Mouse (Mus musculus): ENCODE data around the gene Ssh1.

Ssh1 gene

GRCm38 (mm10) chr5:113992339-113992831 lies 1.3 kb downstream of the Ssh1 start:
- peak; percentile 59 for DNase-seq (ENCODE audit: low spot score)

- DNase-seq (ENCODE audit: low spot score): no peak
Measured at GRCm38 (mm10) chr5:113991141-113991540, 2.6 kb downstream of the Ssh1 start.

- DNase-seq (ENCODE audit: low spot score): peak; percentile 44
Measured at GRCm38 (mm10) chr5:113990593-113990992, 3.1 kb downstream of the Ssh1 start.

- DNase-seq (ENCODE audit: low spot score): no peak
Measured at GRCm38 (mm10) chr5:113989437-113990024, 4.2 kb downstream of the Ssh1 start.

GRCm38 (mm10) chr5:113986182-113986961 lies 7.3 kb downstream of the Ssh1 start:
- DNase-seq (ENCODE audit: low spot score): peak; percentile 76

GRCm38 (mm10) chr5:113985737-113986136 lies 8.0 kb downstream of the Ssh1 start:
- DNase-seq (ENCODE audit: low spot score): no peak

- no peak for DNase-seq (ENCODE audit: low spot score)
Measured at GRCm38 (mm10) chr5:113984025-113984740, 9.5 kb downstream of the Ssh1 start.

GRCm38 (mm10) chr5:113983541-113983940 lies 10.2 kb downstream of the Ssh1 start:
- no peak for DNase-seq (ENCODE audit: low spot score)

GRCm38 (mm10) chr5:113981843-113982242 lies 11.9 kb downstream of the Ssh1 start:
- DNase-seq (ENCODE audit: low spot score): no peak

GRCm38 (mm10) chr5:113981171-113981570 lies 12.5 kb downstream of the Ssh1 start:
- no peak for DNase-seq (ENCODE audit: low spot score)

- no peak for DNase-seq (ENCODE audit: low spot score)
Measured at GRCm38 (mm10) chr5:113980511-113980910, 13.2 kb downstream of the Ssh1 start.

- no peak for DNase-seq (ENCODE audit: low spot score)
Measured at GRCm38 (mm10) chr5:113977309-113977708, 16.4 kb downstream of the Ssh1 start.

- no peak for DNase-seq (ENCODE audit: low spot score)
Measured at GRCm38 (mm10) chr5:113976597-113976996, 17.1 kb downstream of the Ssh1 start.

- DNase-seq (ENCODE audit: low spot score): peak; percentile 75
Measured at GRCm38 (mm10) chr5:113975538-113976215, 18.0 kb downstream of the Ssh1 start.

- DNase-seq (ENCODE audit: low spot score): peak; percentile 50
Measured at GRCm38 (mm10) chr5:113974576-113974975, 19.1 kb downstream of the Ssh1 start.

GRCm38 (mm10) chr5:113973790-113974189 lies 19.9 kb downstream of the Ssh1 start:
- DNase-seq (ENCODE audit: low spot score): peak; percentile 56

- DNase-seq (ENCODE audit: low spot score): peak; percentile 50
Measured at GRCm38 (mm10) chr5:113972589-113973515, 20.8 kb downstream of the Ssh1 start.

- DNase-seq (ENCODE audit: low spot score): no peak
Measured at GRCm38 (mm10) chr5:113971434-113971960, 22.2 kb downstream of the Ssh1 start.

GRCm38 (mm10) chr5:113968371-113968770 lies 25.3 kb downstream of the Ssh1 start:
- DNase-seq (ENCODE audit: low spot score): no peak

GRCm38 (mm10) chr5:113966452-113967150 lies 27.1 kb downstream of the Ssh1 start:
- no peak for DNase-seq (ENCODE audit: low spot score)
